Mouse (Mus musculus) ES-Bruce4 (cell line): ENCODE results near the gene Prkg1.

Experiments
- CTCF ChIP-seq: IDR thresholded peaks from one replicate; pipeline ENCODE4 v1.8.1; 2011; ENCODE audit warnings: low read depth, low read length
- EP300 ChIP-seq: IDR thresholded peaks from 2 replicates; pipeline ENCODE4 v1.6.1; 2011; ENCODE audit warnings: low read depth, low read length; ENCODE audit not compliant: insufficient read depth

GRCm38 (mm10) chr19:31099369-31099768 is 665.5 kb downstream of the Prkg1 start:
- no peak for TF ChIP-seq CTCF
- TF ChIP-seq EP300, result no peak
